Mouse (Mus musculus): Measurements from ENCODE around the gene Tjp1. TPM values are rescaled to one million over a fixed set of nuclear protein-coding genes. Genes with fewer than 3 reads are reported as not detected.
A peak's percentile ranks its signal among the peaks of the same experiment; 100 is the strongest.

Gene Tjp1
- total and polyA plus RNA-seq, 2 experiments from 2014 or later, result 15.0 to 33.9 TPM

DNA sequence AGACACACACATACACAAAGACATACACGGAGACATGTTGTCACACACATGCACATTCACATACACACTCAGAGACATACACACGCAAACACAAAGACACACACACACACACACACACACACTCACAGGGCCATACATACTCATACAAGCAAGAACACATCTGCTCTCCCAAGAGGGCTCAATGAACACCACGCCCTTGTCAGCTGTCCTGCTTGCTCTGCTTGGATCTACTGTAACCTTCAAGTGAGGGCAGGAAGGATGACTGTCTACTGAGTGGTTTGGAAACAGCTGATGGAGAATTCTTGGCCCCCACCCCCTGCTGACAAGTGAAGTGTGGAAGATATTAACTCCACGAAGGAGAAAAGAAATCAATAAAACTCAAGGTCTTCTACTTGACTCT is 64.1 kb downstream of the Tjp1 start:
- Histone ChIP-seq H3K27me3 (ENCODE audit: control insufficient read depth, insufficient read depth, low read length) (no peaks in the 10 kb centered on the region), H3K27ac (ENCODE audit: low read depth) (no peak overlapping the region), H3K4me3 (ENCODE audit: low read depth, low read length) (no peak overlapping the region), H3K4me1 (ENCODE audit: control insufficient read depth, insufficient read depth) (peaks cover 49% of the 10 kb centered on the region), H3K9me3 (replicated peaks; ENCODE audit: control insufficient read depth, low read length) (no peaks in the 10 kb centered on the region), H3K36me3 (replicated peaks; ENCODE audit: control insufficient read depth, insufficient read depth, low read length) (no peaks in the 10 kb centered on the region), H3K9ac (replicated peaks; ENCODE audit: low read depth, low read length) (no peak overlapping the region), H3K4me2 (ENCODE audit: low read depth, low read length) (no peak overlapping the region)
- WGBS, result 69% methylated on average over 4 of the region's 4 CpGs
- DNase-seq (ENCODE audit: low spot score) (no peak), ATAC-seq (ENCODE audit: insufficient read depth, low read depth) (no peak)
- TF ChIP-seq CTCF (IDR thresholded peaks at IDR 0.05; ENCODE audit: low read depth), result no peak
- no peak for TF ChIP-seq EP300 (IDR thresholded peaks at IDR 0.05; ENCODE audit: low read depth)

GRCm38 (mm10) chr7:65461412-65461811 is 66.2 kb downstream of the Tjp1 start:
- no peak overlapping the region for H3K9ac ChIP-seq (replicated peaks; ENCODE audit: low read depth, low read length)
- peak; percentile 85 for DNase-seq (ENCODE audit: low spot score)
- ATAC-seq (ENCODE audit: insufficient read depth, low read depth), result peak; percentile 86
- no peak overlapping the region for H3K4me2 ChIP-seq (ENCODE audit: low read depth, low read length)
- no peaks in the 10 kb centered on the region for H3K9me3 ChIP-seq (replicated peaks; ENCODE audit: control insufficient read depth, low read length)
- H3K4me3 ChIP-seq (ENCODE audit: low read depth, low read length), result no peak overlapping the region
- no peak for TF ChIP-seq CTCF (IDR thresholded peaks at IDR 0.05; ENCODE audit: low read depth)
- TF ChIP-seq EP300 (IDR thresholded peaks at IDR 0.05; ENCODE audit: low read depth), result 0 out of 2 replicates have a peak, but pooled peaks have one; percentile 61
- peak overlapping the region; percentile 66 for H3K27ac ChIP-seq (ENCODE audit: low read depth)
- WGBS, result 40% methylated on average over 1 of the region's 1 CpGs
- peaks cover 30% of the 10 kb centered on the region for H3K4me1 ChIP-seq (ENCODE audit: control insufficient read depth, insufficient read depth)
- H3K36me3 ChIP-seq (replicated peaks; ENCODE audit: control insufficient read depth, insufficient read depth, low read length), result no peaks in the 10 kb centered on the region
- H3K27me3 ChIP-seq (ENCODE audit: control insufficient read depth, insufficient read depth, low read length), result no peaks in the 10 kb centered on the region

GRCm38 (mm10) chr7:65460196-65460595 is 67.4 kb downstream of the Tjp1 start:
- no peaks in the 10 kb centered on the region for H3K27me3 ChIP-seq (ENCODE audit: control insufficient read depth, insufficient read depth, low read length)
- no peak overlapping the region for H3K4me3 ChIP-seq (ENCODE audit: low read depth, low read length)
- H3K4me1 ChIP-seq (ENCODE audit: control insufficient read depth, insufficient read depth), result peaks cover 37% of the 10 kb centered on the region
- DNase-seq (ENCODE audit: low spot score) (no peak), ATAC-seq (ENCODE audit: insufficient read depth, low read depth) (no peak)
- no peak overlapping the region for H3K27ac ChIP-seq (ENCODE audit: low read depth)
- H3K4me2 ChIP-seq (ENCODE audit: low read depth, low read length), result no peak overlapping the region
- H3K9ac ChIP-seq (replicated peaks; ENCODE audit: low read depth, low read length), result no peak overlapping the region
- TF ChIP-seq CTCF (IDR thresholded peaks at IDR 0.05; ENCODE audit: low read depth) (no peak), EP300 (IDR thresholded peaks at IDR 0.05; ENCODE audit: low read depth) (no peak)
- H3K36me3 ChIP-seq (replicated peaks; ENCODE audit: control insufficient read depth, insufficient read depth, low read length), result no peaks in the 10 kb centered on the region
- 86% methylated on average over 3 of the region's 3 CpGs for WGBS
- H3K9me3 ChIP-seq (replicated peaks; ENCODE audit: control insufficient read depth, low read length), result no peaks in the 10 kb centered on the region

DNA sequence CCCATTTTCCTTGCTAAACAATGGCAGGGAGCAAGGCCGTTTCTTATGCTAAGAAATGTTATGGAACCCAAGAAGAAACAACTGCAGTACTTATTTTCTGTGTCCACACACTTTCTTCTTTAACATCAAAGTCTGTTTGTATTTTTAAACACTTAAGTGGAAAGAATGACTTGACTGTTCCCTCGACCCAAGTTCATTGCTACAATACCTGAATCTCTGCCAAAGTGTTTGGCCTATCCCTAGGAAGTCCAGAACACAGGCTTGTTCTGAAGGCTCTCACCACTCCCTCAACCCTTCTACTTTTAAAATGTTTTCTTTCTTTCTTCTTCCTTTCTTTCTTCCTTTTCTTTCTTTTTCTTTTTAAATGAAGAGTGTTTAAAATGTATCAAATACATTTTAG is 71.5 kb downstream of the Tjp1 start:
- no peak for TF ChIP-seq EP300 (IDR thresholded peaks at IDR 0.05; ENCODE audit: low read depth)
- no peak for TF ChIP-seq CTCF (IDR thresholded peaks at IDR 0.05; ENCODE audit: low read depth)
- H3K9ac ChIP-seq (replicated peaks; ENCODE audit: low read depth, low read length), result no peak overlapping the region
- no peak overlapping the region for H3K27ac ChIP-seq (ENCODE audit: low read depth)
- WGBS, result 29% methylated on average over 2 of the region's 2 CpGs
- no peak overlapping the region for H3K4me3 ChIP-seq (ENCODE audit: low read depth, low read length)
- no peaks in the 10 kb centered on the region for H3K9me3 ChIP-seq (replicated peaks; ENCODE audit: control insufficient read depth, low read length)
- no peaks in the 10 kb centered on the region for H3K36me3 ChIP-seq (replicated peaks; ENCODE audit: control insufficient read depth, insufficient read depth, low read length)
- H3K27me3 ChIP-seq (ENCODE audit: control insufficient read depth, insufficient read depth, low read length), result no peaks in the 10 kb centered on the region
- DNase-seq (ENCODE audit: low spot score) (peak; percentile 65), ATAC-seq (ENCODE audit: insufficient read depth, low read depth) (no peak)
- H3K4me1 ChIP-seq (ENCODE audit: control insufficient read depth, insufficient read depth), result peaks cover 33% of the 10 kb centered on the region
- no peak overlapping the region for H3K4me2 ChIP-seq (ENCODE audit: low read depth, low read length)

DNA sequence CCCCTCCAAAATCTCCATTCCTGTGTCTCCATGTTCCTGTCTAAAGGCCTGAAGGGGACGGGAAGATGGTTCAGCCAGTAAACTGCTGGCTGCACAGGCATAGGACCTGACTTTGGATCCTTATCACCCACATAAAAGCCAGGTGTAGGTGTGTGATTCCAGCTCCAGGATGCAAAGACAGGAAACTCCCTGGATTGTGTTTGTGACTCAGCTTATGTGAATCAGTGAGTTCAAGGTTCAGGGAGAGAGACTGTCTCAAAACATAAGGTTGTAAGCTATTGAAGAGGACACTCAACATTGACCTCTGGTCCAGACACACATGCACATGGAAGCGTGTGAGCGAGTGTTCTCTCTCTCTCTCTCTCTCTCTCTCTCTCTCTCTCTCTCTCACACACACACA is 72.4 kb downstream of the Tjp1 start:
- no peak overlapping the region for H3K4me2 ChIP-seq (ENCODE audit: low read depth, low read length)
- H3K9ac ChIP-seq (replicated peaks; ENCODE audit: low read depth, low read length), result no peak overlapping the region
- H3K36me3 ChIP-seq (replicated peaks; ENCODE audit: control insufficient read depth, insufficient read depth, low read length), result no peaks in the 10 kb centered on the region
- H3K9me3 ChIP-seq (replicated peaks; ENCODE audit: control insufficient read depth, low read length), result no peaks in the 10 kb centered on the region
- H3K4me1 ChIP-seq (ENCODE audit: control insufficient read depth, insufficient read depth), result peaks cover 24% of the 10 kb centered on the region
- WGBS, result 84% methylated on average over 3 of the region's 3 CpGs
- H3K4me3 ChIP-seq (ENCODE audit: low read depth, low read length), result no peak overlapping the region
- H3K27me3 ChIP-seq (ENCODE audit: control insufficient read depth, insufficient read depth, low read length), result no peaks in the 10 kb centered on the region
- TF ChIP-seq CTCF (IDR thresholded peaks at IDR 0.05; ENCODE audit: low read depth) (no peak), EP300 (IDR thresholded peaks at IDR 0.05; ENCODE audit: low read depth) (no peak)
- no peak overlapping the region for H3K27ac ChIP-seq (ENCODE audit: low read depth)
- DNase-seq (ENCODE audit: low spot score) (no peak), ATAC-seq (ENCODE audit: insufficient read depth, low read depth) (no peak)

GRCm38 (mm10) chr7:65454269-65454668 is 73.3 kb downstream of the Tjp1 start:
- Histone ChIP-seq H3K4me3 (ENCODE audit: low read depth, low read length) (no peak overlapping the region), H3K36me3 (replicated peaks; ENCODE audit: control insufficient read depth, insufficient read depth, low read length) (no peaks in the 10 kb centered on the region), H3K27ac (ENCODE audit: low read depth) (no peak overlapping the region), H3K4me2 (ENCODE audit: low read depth, low read length) (no peak overlapping the region), H3K9me3 (replicated peaks; ENCODE audit: control insufficient read depth, low read length) (no peaks in the 10 kb centered on the region), H3K9ac (replicated peaks; ENCODE audit: low read depth, low read length) (no peak overlapping the region), H3K4me1 (ENCODE audit: control insufficient read depth, insufficient read depth) (peaks cover 17% of the 10 kb centered on the region; the same call in 1 of the 2 replicates), H3K27me3 (ENCODE audit: control insufficient read depth, insufficient read depth, low read length) (no peaks in the 10 kb centered on the region)
- no peak for DNase-seq (ENCODE audit: low spot score)
- WGBS, result 46% methylated on average over 3 of the region's 3 CpGs
- ATAC-seq (ENCODE audit: insufficient read depth, low read depth), result no peak
- no peak for TF ChIP-seq CTCF (IDR thresholded peaks at IDR 0.05; ENCODE audit: low read depth)
- no peak for TF ChIP-seq EP300 (IDR thresholded peaks at IDR 0.05; ENCODE audit: low read depth)
